Mouse (Mus musculus) kidney, postnatal 25 days (tissue): ENCODE measurements at regions not wholly inside any gene's neighbourhood (a gene's known extent, or its start where the extent isn't known, plus 50 kb on each side); places are given as distances from the start of the nearest gene placed in this dataset.
A peak's percentile ranks its signal among the peaks of the same experiment; 100 is the strongest.
"Not testable (repeated sequence)": the region's sequence is repeated elsewhere in the genome, so short reads cannot be mapped to it uniquely, and the experiment has no call there.

ENCODE experiments used
- DNase-seq, 2 experiments: peaks; one replicate each; pipeline ENCODE4 v3.0.0; 2021; ENCODE audit warnings: mixed read lengths in 2 of 2

- no peak for DNase-seq
These were observed 297.0 kb downstream of the Edem1 start for GRCm38 (mm10) chr6:109125447-109125846.

GRCm38 (mm10) chr6:109127203-109127602 is 298.8 kb downstream of the Edem1 start:
- no peak for DNase-seq

- no peak for DNase-seq
These were observed 317.7 kb downstream of the Edem1 start for GRCm38 (mm10) chr6:109146111-109146510.

GRCm38 (mm10) chr6:109149043-109149442 is 320.6 kb downstream of the Edem1 start:
- DNase-seq: no peak

GRCm38 (mm10) chr6:109150023-109150911 is 321.8 kb downstream of the Edem1 start:
- peak; percentile 66 to 86 for DNase-seq

- DNase-seq: no peak
These were observed 322.4 kb downstream of the Edem1 start for GRCm38 (mm10) chr6:109150912-109151256.

- no peak for DNase-seq
These were observed 325.2 kb downstream of the Edem1 start for GRCm38 (mm10) chr6:109153624-109154023.

- no peak for DNase-seq
These were observed 331.1 kb downstream of the Edem1 start for GRCm38 (mm10) chr6:109159561-109159960.

GRCm38 (mm10) chr6:109167439-109167838 is 339.0 kb downstream of the Edem1 start:
- no peak for DNase-seq

GRCm38 (mm10) chr6:109172104-109172850 is 343.8 kb downstream of the Edem1 start:
- peak in 1 of 2 experiments; percentile 8 for DNase-seq

GRCm38 (mm10) chr6:109173015-109173414 is 344.6 kb downstream of the Edem1 start:
- DNase-seq: no peak

GRCm38 (mm10) chr6:109176876-109177275 is 348.4 kb downstream of the Edem1 start:
- no peak for DNase-seq

- DNase-seq: no peak
These were observed 354.4 kb downstream of the Edem1 start for GRCm38 (mm10) chr6:109182878-109183277.

- not testable (repeated sequence) for DNase-seq
These were observed 364.6 kb downstream of the Edem1 start for GRCm38 (mm10) chr6:109193061-109193460.

- DNase-seq: no peak
These were observed 365.2 kb downstream of the Edem1 start for GRCm38 (mm10) chr6:109193603-109194002.

GRCm38 (mm10) chr6:109209699-109210098 is 381.3 kb downstream of the Edem1 start:
- DNase-seq: no peak

GRCm38 (mm10) chr6:109230391-109230790 is 401.9 kb downstream of the Edem1 start:
- DNase-seq: no peak

- no peak for DNase-seq
These were observed 405.0 kb downstream of the Edem1 start for GRCm38 (mm10) chr6:109233426-109233825.

- no peak for DNase-seq
These were observed 417.2 kb downstream of the Edem1 start for GRCm38 (mm10) chr6:109245666-109246065.

- not testable (repeated sequence) for DNase-seq
These were observed 418.1 kb downstream of the Edem1 start for GRCm38 (mm10) chr6:109246510-109246909.
